Mouse (Mus musculus): ENCODE data around the gene Lin28a. TPM values are rescaled to one million over a fixed set of nuclear protein-coding genes. Genes with fewer than 3 reads are reported as not detected.

The Lin28a gene
- polyA plus RNA-seq, 1 experiment from 2014 or later: not detected

- no peak for TF ChIP-seq CTCF (IDR thresholded peaks at IDR 0.05; ENCODE audit: low read depth)
- Histone ChIP-seq H3K4me2 (ENCODE audit: low read length) (no peak overlapping the region), H3K9me3 (replicated peaks; ENCODE audit: low read length) (no peaks in the 10 kb centered on the region), H3K27ac (no peak overlapping the region), H3K27me3 (ENCODE audit: insufficient read depth, low read length) (no peaks in the 10 kb centered on the region), H3K9ac (ENCODE audit: low read depth, low read length) (no peak overlapping the region), H3K36me3 (ENCODE audit: insufficient read depth, low read length) (0 out of 2 replicates have a peak, but pooled peaks cover 7% of the 10 kb centered on the region), H3K4me1 (replicated peaks; ENCODE audit: insufficient read depth, low read length) (peaks cover 8% of the 10 kb centered on the region; the same call in 1 of the 2 replicates), H3K4me3 (replicated peaks; ENCODE audit: low read depth, low read length) (no peak overlapping the region)
- WGBS: 49% methylated on average over 8 of the region's 8 CpGs
- ATAC-seq (replicated peaks; ENCODE audit: low FRiP score, low read depth) (no peak), DNase-seq (ENCODE audit: low spot score) (no peak)
Observed at GRCm38 (mm10) chr4:133971741-133972140, 46.9 kb downstream of the Lin28a start.

GRCm38 (mm10) chr4:133970876-133971275 is 47.8 kb downstream of the Lin28a start:
- 89% methylated on average over 13 of the region's 13 CpGs for WGBS
- DNase-seq (ENCODE audit: low spot score) (no peak), ATAC-seq (replicated peaks; ENCODE audit: low FRiP score, low read depth) (no peak)
- Histone ChIP-seq H3K36me3 (ENCODE audit: insufficient read depth, low read length) (peaks cover 9% of the 10 kb centered on the region; the same call in 1 of the 2 replicates), H3K4me3 (replicated peaks; ENCODE audit: low read depth, low read length) (no peak overlapping the region), H3K4me2 (ENCODE audit: low read length) (no peak overlapping the region), H3K27me3 (ENCODE audit: insufficient read depth, low read length) (no peaks in the 10 kb centered on the region), H3K27ac (no peak overlapping the region), H3K4me1 (replicated peaks; ENCODE audit: insufficient read depth, low read length) (peaks cover 8% of the 10 kb centered on the region; the same call in 1 of the 2 replicates), H3K9me3 (replicated peaks; ENCODE audit: low read length) (no peaks in the 10 kb centered on the region), H3K9ac (ENCODE audit: low read depth, low read length) (no peak overlapping the region)
- no peak for TF ChIP-seq CTCF (IDR thresholded peaks at IDR 0.05; ENCODE audit: low read depth)

GRCm38 (mm10) chr4:133970196-133970595 is 48.4 kb downstream of the Lin28a start:
- H3K4me1 ChIP-seq (replicated peaks; ENCODE audit: insufficient read depth, low read length): peaks cover 8% of the 10 kb centered on the region; the same call in 1 of the 2 replicates
- ATAC-seq (replicated peaks; ENCODE audit: low FRiP score, low read depth): no peak
- DNase-seq (ENCODE audit: low spot score): peak; percentile 12
- no peak overlapping the region for H3K4me2 ChIP-seq (ENCODE audit: low read length)
- H3K4me3 ChIP-seq (replicated peaks; ENCODE audit: low read depth, low read length): no peak overlapping the region
- H3K36me3 ChIP-seq (ENCODE audit: insufficient read depth, low read length): peaks cover 14% of the 10 kb centered on the region; the same call in 1 of the 2 replicates
- no peak overlapping the region for H3K9ac ChIP-seq (ENCODE audit: low read depth, low read length)
- TF ChIP-seq CTCF (IDR thresholded peaks at IDR 0.05; ENCODE audit: low read depth): no peak; the same call in 1 of the 2 replicates
- H3K27me3 ChIP-seq (ENCODE audit: insufficient read depth, low read length): no peaks in the 10 kb centered on the region
- WGBS: 31% methylated on average over 4 of the region's 4 CpGs
- H3K9me3 ChIP-seq (replicated peaks; ENCODE audit: low read length): no peaks in the 10 kb centered on the region
- H3K27ac ChIP-seq: no peak overlapping the region

- peaks cover 18% of the 10 kb centered on the region; the same call in 1 of the 2 replicates for H3K36me3 ChIP-seq (ENCODE audit: insufficient read depth, low read length)
- peaks cover 8% of the 10 kb centered on the region; the same call in 1 of the 2 replicates for H3K4me1 ChIP-seq (replicated peaks; ENCODE audit: insufficient read depth, low read length)
- no peak for DNase-seq (ENCODE audit: low spot score)
- H3K9me3 ChIP-seq (replicated peaks; ENCODE audit: low read length): no peaks in the 10 kb centered on the region
- H3K27me3 ChIP-seq (ENCODE audit: insufficient read depth, low read length): no peaks in the 10 kb centered on the region
- no peak overlapping the region for H3K27ac ChIP-seq
- no peak overlapping the region for H3K9ac ChIP-seq (ENCODE audit: low read depth, low read length)
- no peak for ATAC-seq (replicated peaks; ENCODE audit: low FRiP score, low read depth)
- no peak for TF ChIP-seq CTCF (IDR thresholded peaks at IDR 0.05; ENCODE audit: low read depth)
- WGBS: 47% methylated on average over 8 of the region's 8 CpGs
- H3K4me3 ChIP-seq (replicated peaks; ENCODE audit: low read depth, low read length): no peak overlapping the region
- peak overlapping the region; percentile 98 for H3K4me2 ChIP-seq (ENCODE audit: low read length)
Observed at GRCm38 (mm10) chr4:133969114-133969770, 49.4 kb downstream of the Lin28a start.

GRCm38 (mm10) chr4:133968150-133968921 is 50.3 kb downstream of the Lin28a start, which contains the start of gene Hmgn2:
Hmgn2 (minus strand) TSS chr4:133968650.
- no peak for TF ChIP-seq CTCF (IDR thresholded peaks at IDR 0.05; ENCODE audit: low read depth)
- H3K36me3 ChIP-seq (ENCODE audit: insufficient read depth, low read length): peaks cover 21% of the 10 kb centered on the region; the same call in 1 of the 2 replicates
- H3K4me2 ChIP-seq (ENCODE audit: low read length): peak within 1 kb of the TSS; percentile 98
- no peaks in the 10 kb centered on the region for H3K27me3 ChIP-seq (ENCODE audit: insufficient read depth, low read length)
- DNase-seq (ENCODE audit: low spot score) (peak; percentile 52), ATAC-seq (replicated peaks; ENCODE audit: low FRiP score, low read depth) (peak; percentile 70)
- peak within 1 kb of the TSS; percentile 100 for H3K27ac ChIP-seq
- peak within 1 kb of the TSS; percentile 85 for H3K4me3 ChIP-seq (replicated peaks; ENCODE audit: low read depth, low read length)
- WGBS: under 1% methylated on average over 38 of the region's 42 CpGs
- no peaks in the 10 kb centered on the region for H3K9me3 ChIP-seq (replicated peaks; ENCODE audit: low read length)
- peaks cover 8% of the 10 kb centered on the region; the same call in 1 of the 2 replicates for H3K4me1 ChIP-seq (replicated peaks; ENCODE audit: insufficient read depth, low read length)
- H3K9ac ChIP-seq (ENCODE audit: low read depth, low read length): peak within 1 kb of the TSS; percentile 96

GRCm38 (mm10) chr4:133967866-133968149 is 50.8 kb downstream of the Lin28a start:
- peaks cover 21% of the 10 kb centered on the region; the same call in 1 of the 2 replicates for H3K36me3 ChIP-seq (ENCODE audit: insufficient read depth, low read length)
- under 1% methylated on average over 20 of the region's 29 CpGs for WGBS

More at GRCm38 (mm10) chr4:133967866-133968149, 50.8 kb downstream of the Lin28a start:
- DNase-seq (ENCODE audit: low spot score) (peak; percentile 97), ATAC-seq (replicated peaks; ENCODE audit: low FRiP score, low read depth) (peak; percentile 88)
- peak overlapping the region; percentile 85 for H3K4me3 ChIP-seq (replicated peaks; ENCODE audit: low read depth, low read length)
- no peak for TF ChIP-seq CTCF (IDR thresholded peaks at IDR 0.05; ENCODE audit: low read depth)
- H3K27ac ChIP-seq: peak overlapping the region; percentile 100
- H3K4me2 ChIP-seq (ENCODE audit: low read length): peak overlapping the region; percentile 98
- no peaks in the 10 kb centered on the region for H3K27me3 ChIP-seq (ENCODE audit: insufficient read depth, low read length)
- peaks cover 8% of the 10 kb centered on the region; the same call in 1 of the 2 replicates for H3K4me1 ChIP-seq (replicated peaks; ENCODE audit: insufficient read depth, low read length)
- no peaks in the 10 kb centered on the region for H3K9me3 ChIP-seq (replicated peaks; ENCODE audit: low read length)
- peak overlapping the region; percentile 96 for H3K9ac ChIP-seq (ENCODE audit: low read depth, low read length)

All from kidney, postnatal 0 days (tissue).